Mouse (Mus musculus): ENCODE measurements around the gene Slx4ip. TPM values are rescaled to one million over a fixed set of nuclear protein-coding genes. Genes with fewer than 3 reads are reported as not detected.

Gene Slx4ip
- total and polyA plus RNA-seq, 2 experiments = 0.18 to 1.8 TPM

GRCm38 (mm10) chr2:136983959-136984358, 92.9 kb downstream of the Slx4ip start:
- 83% methylated on average over 2 of the region's 2 CpGs for WGBS
- H3K9ac ChIP-seq (ENCODE audit: low read depth, low read length) = no peak overlapping the region
- DNase-seq (ENCODE audit: extremely low read depth, low read depth, low spot score) = no peak
- H3K79me2 ChIP-seq (ENCODE audit: control insufficient read depth, insufficient read depth, low read length) = no peaks in the 10 kb centered on the region
- H3K36me3 ChIP-seq (ENCODE audit: control insufficient read depth, insufficient read depth, low read length) = no peaks in the 10 kb centered on the region
- H3K4me3 ChIP-seq (ENCODE audit: insufficient read depth, low read depth, low read length) = no peak overlapping the region
- TF ChIP-seq CTCF (IDR thresholded peaks at IDR 0.05; ENCODE audit: low read depth, low read length) (peak; percentile 43), POLR2A (IDR thresholded peaks at IDR 0.05; ENCODE audit: extremely low read depth, insufficient read depth, low read length) (no peak)
- H3K4me1 ChIP-seq (ENCODE audit: control insufficient read depth, insufficient read depth, low read length) = peaks cover 9% of the 10 kb centered on the region
- no peak overlapping the region for H3K27ac ChIP-seq (replicated peaks; ENCODE audit: insufficient read depth, low read depth, low read length)
- no peaks in the 10 kb centered on the region for H3K27me3 ChIP-seq (ENCODE audit: control insufficient read depth, insufficient read depth, low read length)

GRCm38 (mm10) chr2:136985998-136986730, 95.1 kb downstream of the Slx4ip start:
- TF ChIP-seq POLR2A (IDR thresholded peaks at IDR 0.05; ENCODE audit: extremely low read depth, insufficient read depth, low read length) = no peak
- H3K4me3 ChIP-seq (ENCODE audit: insufficient read depth, low read depth, low read length) = no peak overlapping the region
- 71% methylated on average over 6 of the region's 6 CpGs for WGBS
- H3K36me3 ChIP-seq (ENCODE audit: control insufficient read depth, insufficient read depth, low read length) = no peaks in the 10 kb centered on the region
- no peak overlapping the region for H3K9ac ChIP-seq (ENCODE audit: low read depth, low read length)
- no peak for DNase-seq (ENCODE audit: extremely low read depth, low read depth, low spot score)
- no peak overlapping the region for H3K27ac ChIP-seq (replicated peaks; ENCODE audit: insufficient read depth, low read depth, low read length)
- H3K79me2 ChIP-seq (ENCODE audit: control insufficient read depth, insufficient read depth, low read length) = no peaks in the 10 kb centered on the region
- H3K27me3 ChIP-seq (ENCODE audit: control insufficient read depth, insufficient read depth, low read length) = no peaks in the 10 kb centered on the region
- peaks cover 9% of the 10 kb centered on the region for H3K4me1 ChIP-seq (ENCODE audit: control insufficient read depth, insufficient read depth, low read length)

- Histone ChIP-seq H3K9ac (ENCODE audit: low read depth, low read length) (no peak overlapping the region), H3K4me1 (ENCODE audit: control insufficient read depth, insufficient read depth, low read length) (no peaks in the 10 kb centered on the region), H3K79me2 (ENCODE audit: control insufficient read depth, insufficient read depth, low read length) (no peaks in the 10 kb centered on the region), H3K27ac (replicated peaks; ENCODE audit: insufficient read depth, low read depth, low read length) (no peak overlapping the region), H3K4me3 (ENCODE audit: insufficient read depth, low read depth, low read length) (no peak overlapping the region), H3K27me3 (ENCODE audit: control insufficient read depth, insufficient read depth, low read length) (no peaks in the 10 kb centered on the region), H3K36me3 (ENCODE audit: control insufficient read depth, insufficient read depth, low read length) (no peaks in the 10 kb centered on the region)
- no peak for DNase-seq (ENCODE audit: extremely low read depth, low read depth, low spot score)
- 100% methylated on average over 3 of the region's 3 CpGs for WGBS
- TF ChIP-seq POLR2A (IDR thresholded peaks at IDR 0.05; ENCODE audit: extremely low read depth, insufficient read depth, low read length) = no peak
- no peak for TF ChIP-seq CTCF (IDR thresholded peaks at IDR 0.05; ENCODE audit: low read depth, low read length)
Observed at GRCm38 (mm10) chr2:136993116-136993515, 102.1 kb downstream of the Slx4ip start.

GRCm38 (mm10) chr2:136997104-136997503, 106.1 kb downstream of the Slx4ip start:
- Histone ChIP-seq H3K9ac (ENCODE audit: low read depth, low read length) (no peak overlapping the region), H3K79me2 (ENCODE audit: control insufficient read depth, insufficient read depth, low read length) (no peaks in the 10 kb centered on the region), H3K27ac (replicated peaks; ENCODE audit: insufficient read depth, low read depth, low read length) (no peak overlapping the region), H3K4me1 (ENCODE audit: control insufficient read depth, insufficient read depth, low read length) (no peaks in the 10 kb centered on the region), H3K4me3 (ENCODE audit: insufficient read depth, low read depth, low read length) (no peak overlapping the region), H3K36me3 (ENCODE audit: control insufficient read depth, insufficient read depth, low read length) (no peaks in the 10 kb centered on the region), H3K27me3 (ENCODE audit: control insufficient read depth, insufficient read depth, low read length) (no peaks in the 10 kb centered on the region)
- peak; percentile 42 for DNase-seq (ENCODE audit: extremely low read depth, low read depth, low spot score)
- TF ChIP-seq POLR2A (IDR thresholded peaks at IDR 0.05; ENCODE audit: extremely low read depth, insufficient read depth, low read length) (no peak), CTCF (IDR thresholded peaks at IDR 0.05; ENCODE audit: low read depth, low read length) (peak; percentile 36)

- TF ChIP-seq CTCF (IDR thresholded peaks at IDR 0.05; ENCODE audit: low read depth, low read length) (no peak), POLR2A (IDR thresholded peaks at IDR 0.05; ENCODE audit: extremely low read depth, insufficient read depth, low read length) (no peak)
- no peak overlapping the region for H3K4me3 ChIP-seq (ENCODE audit: insufficient read depth, low read depth, low read length)
- WGBS = 100% methylated on average over 1 of the region's 1 CpGs
Observed at GRCm38 (mm10) chr2:137002031-137002430, 111.0 kb downstream of the Slx4ip start.

GRCm38 (mm10) chr2:137006656-137007055, 115.6 kb downstream of the Slx4ip start:
- WGBS = 30% methylated on average over 1 of the region's 1 CpGs
- Histone ChIP-seq H3K4me1 (ENCODE audit: control insufficient read depth, insufficient read depth, low read length) (peaks cover 4% of the 10 kb centered on the region; the same call in 1 of the 2 replicates), H3K79me2 (ENCODE audit: control insufficient read depth, insufficient read depth, low read length) (0 out of 2 replicates have a peak, but pooled peaks cover 3% of the 10 kb centered on the region), H3K36me3 (ENCODE audit: control insufficient read depth, insufficient read depth, low read length) (no peaks in the 10 kb centered on the region), H3K27me3 (ENCODE audit: control insufficient read depth, insufficient read depth, low read length) (no peaks in the 10 kb centered on the region), H3K4me3 (ENCODE audit: insufficient read depth, low read depth, low read length) (no peak overlapping the region), H3K27ac (replicated peaks; ENCODE audit: insufficient read depth, low read depth, low read length) (no peak overlapping the region), H3K9ac (ENCODE audit: low read depth, low read length) (no peak overlapping the region)
- TF ChIP-seq POLR2A (IDR thresholded peaks at IDR 0.05; ENCODE audit: extremely low read depth, insufficient read depth, low read length) = no peak
- TF ChIP-seq CTCF (IDR thresholded peaks at IDR 0.05; ENCODE audit: low read depth, low read length) = no peak
- peak; percentile 95 for DNase-seq (ENCODE audit: extremely low read depth, low read depth, low spot score)

More at GRCm38 (mm10) chr2:137002031-137002430, 111.0 kb downstream of the Slx4ip start:
- H3K9ac ChIP-seq (ENCODE audit: low read depth, low read length) = no peak overlapping the region
- no peak for DNase-seq (ENCODE audit: extremely low read depth, low read depth, low spot score)
- no peaks in the 10 kb centered on the region for H3K27me3 ChIP-seq (ENCODE audit: control insufficient read depth, insufficient read depth, low read length)
- H3K36me3 ChIP-seq (ENCODE audit: control insufficient read depth, insufficient read depth, low read length) = no peaks in the 10 kb centered on the region
- no peaks in the 10 kb centered on the region for H3K79me2 ChIP-seq (ENCODE audit: control insufficient read depth, insufficient read depth, low read length)
- no peak overlapping the region for H3K27ac ChIP-seq (replicated peaks; ENCODE audit: insufficient read depth, low read depth, low read length)
- H3K4me1 ChIP-seq (ENCODE audit: control insufficient read depth, insufficient read depth, low read length) = peaks cover 4% of the 10 kb centered on the region; the same call in 1 of the 2 replicates

Data from liver, adult 2 months (tissue).